Mouse (Mus musculus) adrenal gland, adult 2 months (tissue): ENCODE measurements around the gene Rapgef5. TPM values are rescaled to one million over a fixed set of nuclear protein-coding genes. Genes with fewer than 3 reads are reported as not detected.
"Not testable (repeated sequence)": the region's sequence is repeated elsewhere in the genome, so short reads cannot be mapped to it uniquely, and the experiment has no call there.

ENCODE experiments used
- DNase-seq: peaks from one replicate; pipeline ENCODE4 v3.0.0; 2021
- polyA plus RNA-seq: library from polyadenylated mRNA; depleted of rRNA; stranded (reverse); fragments of >200 nt; gene quantifications from 2 replicates; pipeline ENCODE4 v1.2.3, GENCODE M21; 2012
- total RNA-seq, 2 experiments: library from RNA; stranded (reverse); gene quantifications; 2 replicates each; pipeline ENCODE4 v1.2.3; 2021

Rapgef5 gene
- total and polyA plus RNA-seq, 3 experiments: 9.4 to 39.4 (median 36.1) TPM

GRCm38 (mm10) chr12:117769113-117769512 is 252.8 kb downstream of the Rapgef5 start:
- peak; percentile 58 for DNase-seq

DNA sequence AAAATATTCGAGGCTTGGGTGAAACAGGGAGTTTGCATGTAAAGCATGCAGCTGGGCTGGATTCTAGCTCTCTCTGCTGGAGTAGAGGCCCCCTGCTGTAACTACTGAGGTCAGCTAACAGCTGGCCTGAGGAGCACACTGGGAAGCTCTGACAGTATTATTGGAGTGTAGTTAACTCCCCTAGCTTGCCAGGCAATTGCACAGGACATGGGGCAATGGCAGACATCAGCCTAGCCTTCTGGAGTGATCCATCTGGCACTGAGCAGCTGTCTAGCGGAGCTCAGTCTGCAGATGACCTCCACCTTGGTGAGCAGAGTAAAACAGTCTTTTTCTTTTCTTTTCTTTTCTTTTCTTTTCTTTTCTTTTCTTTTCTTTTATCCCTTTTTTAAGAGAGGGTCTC is 253.9 kb downstream of the Rapgef5 start:
- DNase-seq: no peak

- no peak for DNase-seq
These were observed 254.9 kb downstream of the Rapgef5 start for GRCm38 (mm10) chr12:117771156-117771555.

- DNase-seq: peak; percentile 48
These were observed 256.4 kb downstream of the Rapgef5 start for GRCm38 (mm10) chr12:117772638-117773037.

DNA sequence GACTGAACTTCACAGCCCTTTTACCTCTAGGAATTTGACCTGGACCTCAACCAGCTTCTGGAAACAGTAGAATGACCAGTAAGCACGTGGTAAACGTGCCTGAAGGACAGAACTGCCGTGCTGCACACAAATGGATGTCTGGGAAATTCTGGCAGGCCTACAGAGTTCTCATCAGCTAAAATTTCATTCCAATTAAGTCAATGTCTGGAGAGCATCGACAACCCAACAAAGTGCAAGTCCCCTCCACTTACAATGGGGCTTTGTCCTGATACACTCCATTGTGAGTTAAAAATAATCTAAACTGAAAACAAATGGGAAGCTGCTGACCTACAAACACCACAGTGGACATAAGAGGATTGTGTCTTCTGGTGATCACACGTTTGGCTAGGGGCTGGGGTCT is 260.6 kb downstream of the Rapgef5 start:
- DNase-seq: no peak

GRCm38 (mm10) chr12:117781360-117781759 is 265.1 kb downstream of the Rapgef5 start:
- DNase-seq: no peak

DNA sequence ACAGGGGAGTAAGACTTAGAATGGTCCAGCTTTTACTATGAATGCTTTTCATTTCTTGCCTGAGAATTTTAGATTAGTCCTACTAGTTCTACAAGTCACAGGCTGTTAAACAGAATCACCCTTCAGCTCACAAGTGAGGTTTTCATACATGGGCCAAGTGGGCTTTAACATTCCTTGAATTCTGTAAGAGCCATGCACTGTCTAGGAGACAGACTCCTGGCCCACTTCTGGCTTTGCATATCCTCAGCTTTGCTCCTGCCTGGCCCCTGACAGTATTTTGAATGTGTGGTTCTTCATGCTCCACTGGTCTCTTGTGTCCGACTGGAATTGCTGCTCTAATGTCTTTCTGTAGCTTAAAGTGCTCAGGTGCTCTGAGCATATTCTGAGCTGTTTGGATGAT is 267.1 kb downstream of the Rapgef5 start:
- no peak for DNase-seq

DNA sequence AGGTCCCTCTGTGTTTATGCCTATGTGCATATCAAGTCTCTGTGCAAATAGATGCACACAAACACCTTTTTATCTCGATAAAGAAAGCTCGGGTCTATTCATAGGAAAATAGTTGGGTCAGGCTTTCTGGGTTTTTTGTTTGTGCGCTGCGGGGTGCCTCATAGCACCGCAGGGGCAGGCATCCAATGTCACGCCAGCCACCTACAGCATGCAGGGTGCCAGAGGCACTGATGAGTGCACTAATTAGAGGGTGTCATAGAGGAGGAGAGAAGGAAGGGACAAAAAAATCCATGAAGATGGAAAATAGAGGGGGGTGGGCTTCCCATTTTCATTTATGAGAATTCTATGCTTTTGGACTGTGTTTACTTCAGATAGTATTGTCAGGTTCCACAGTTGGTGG is 270.3 kb downstream of the Rapgef5 start:
- no peak for DNase-seq

DNA sequence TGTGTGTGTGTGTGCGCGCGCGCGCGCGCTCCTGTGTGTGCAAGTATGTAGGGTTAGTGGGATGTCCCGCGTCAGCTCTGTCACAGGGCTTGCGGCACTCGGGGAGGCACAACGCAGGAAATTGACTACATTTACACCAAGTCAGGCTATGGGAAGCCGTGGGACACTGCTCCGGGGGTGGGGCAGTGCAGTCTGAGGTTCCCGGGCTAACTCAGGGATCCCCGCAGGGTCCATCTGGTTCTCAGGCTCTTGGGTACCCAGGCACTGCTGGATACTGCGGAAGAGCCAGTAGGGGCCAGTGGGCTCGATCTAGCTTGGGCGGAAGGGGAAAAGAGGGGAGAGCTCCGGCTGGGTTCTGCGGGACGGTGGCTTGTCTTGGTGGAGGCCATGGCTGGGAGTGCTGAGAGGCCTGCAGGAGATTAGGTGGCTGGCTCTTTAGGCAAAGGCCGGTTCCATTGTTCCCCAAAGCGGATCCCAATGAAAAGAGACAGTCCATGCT is 272.3 kb downstream of the Rapgef5 start:
- no peak for DNase-seq

- DNase-seq: no peak
These were observed 272.7 kb downstream of the Rapgef5 start for GRCm38 (mm10) chr12:117789017-117789416.

DNA sequence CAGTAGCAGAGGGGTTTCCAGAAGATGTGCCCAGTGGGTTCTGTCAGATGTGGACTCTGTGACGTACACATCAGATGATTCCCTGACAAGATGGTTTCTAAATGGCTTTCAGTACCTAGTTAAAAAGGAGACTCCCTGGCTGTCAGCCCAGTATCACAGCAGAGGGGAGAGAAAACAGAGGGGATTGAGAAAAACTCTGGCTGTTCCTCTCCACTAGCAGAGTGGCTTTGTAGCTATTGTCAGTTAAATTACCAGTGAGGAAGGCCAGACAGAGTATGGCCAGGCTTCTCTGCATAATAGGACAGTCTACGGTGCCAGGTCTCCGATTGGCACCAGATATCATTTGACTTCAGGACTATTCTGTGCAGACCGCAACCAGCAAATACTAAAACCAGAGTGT is 279.0 kb downstream of the Rapgef5 start:
- no peak for DNase-seq

- DNase-seq: not testable (repeated sequence)
These were observed 287.7 kb downstream of the Rapgef5 start, which contains the start of gene Cdca7l for GRCm38 (mm10) chr12:117803989-117804388. Gene Cdca7l (plus strand): TSS chr12:117804289.

GRCm38 (mm10) chr12:117805576-117805975 is 289.3 kb downstream of the Rapgef5 start:
- no peak for DNase-seq

DNA sequence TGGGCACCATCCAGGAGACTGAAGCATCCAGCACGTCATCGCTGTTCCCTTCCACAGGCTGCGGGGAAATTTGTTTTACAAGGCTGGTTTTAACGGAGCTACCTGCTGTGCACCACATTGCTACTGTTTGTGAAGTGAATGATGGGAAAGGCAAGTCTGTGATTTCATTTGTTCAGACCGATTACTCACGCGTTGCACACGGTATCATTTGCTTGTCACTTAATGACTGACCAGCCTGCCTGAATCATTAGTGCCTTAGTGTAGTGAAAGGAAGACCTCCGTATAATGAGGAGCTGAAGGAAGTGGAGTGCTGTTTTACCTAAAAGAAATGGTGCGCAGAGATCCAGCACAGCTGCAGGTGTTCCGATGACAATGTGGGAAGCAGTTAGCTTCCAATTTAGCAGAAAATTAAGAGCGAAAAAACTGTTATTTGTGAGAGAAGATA is 289.8 kb downstream of the Rapgef5 start:
- no peak for DNase-seq

DNA sequence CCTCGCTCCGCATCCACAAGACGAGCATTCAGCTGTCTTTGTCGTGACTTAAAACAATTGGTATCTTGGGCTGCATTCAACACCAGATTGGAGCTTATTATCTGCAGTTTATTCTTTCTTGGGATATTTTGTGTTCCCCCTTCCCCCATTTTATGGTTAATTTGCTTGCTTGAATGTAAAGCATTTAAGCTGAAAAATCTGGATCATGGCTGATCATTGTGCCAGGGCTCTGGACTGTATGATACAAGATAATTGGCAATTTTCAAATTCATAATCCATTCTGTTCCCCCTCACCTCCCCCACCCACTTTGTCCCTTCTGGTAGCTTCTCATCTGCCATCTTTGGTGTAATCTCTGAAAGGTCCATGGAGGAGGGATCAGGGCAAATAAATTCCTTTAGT is 290.2 kb downstream of the Rapgef5 start:
- DNase-seq: no peak

DNA sequence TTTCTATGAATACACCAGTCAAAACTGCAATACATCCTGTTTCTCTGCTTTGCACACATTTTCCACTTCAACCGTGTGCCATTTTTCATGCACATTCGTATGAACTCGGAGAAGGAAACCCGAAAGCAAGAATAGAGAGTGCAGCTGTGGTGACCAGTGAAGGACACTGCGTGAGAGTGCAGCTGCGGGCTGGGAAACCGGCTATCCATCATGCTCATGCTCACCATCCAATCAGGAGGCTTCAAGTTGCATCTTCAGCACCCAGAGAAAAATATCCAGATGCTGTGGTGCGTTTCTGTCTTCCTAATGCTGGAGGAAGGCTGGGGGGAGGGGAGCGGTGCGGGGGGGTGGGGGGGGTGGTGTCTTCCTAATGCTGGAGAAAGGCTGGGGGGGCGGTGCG is 291.4 kb downstream of the Rapgef5 start:
- no peak for DNase-seq

GRCm38 (mm10) chr12:117808355-117809326 is 292.4 kb downstream of the Rapgef5 start:
- no peak for DNase-seq
